In the genomic region with DNA sequence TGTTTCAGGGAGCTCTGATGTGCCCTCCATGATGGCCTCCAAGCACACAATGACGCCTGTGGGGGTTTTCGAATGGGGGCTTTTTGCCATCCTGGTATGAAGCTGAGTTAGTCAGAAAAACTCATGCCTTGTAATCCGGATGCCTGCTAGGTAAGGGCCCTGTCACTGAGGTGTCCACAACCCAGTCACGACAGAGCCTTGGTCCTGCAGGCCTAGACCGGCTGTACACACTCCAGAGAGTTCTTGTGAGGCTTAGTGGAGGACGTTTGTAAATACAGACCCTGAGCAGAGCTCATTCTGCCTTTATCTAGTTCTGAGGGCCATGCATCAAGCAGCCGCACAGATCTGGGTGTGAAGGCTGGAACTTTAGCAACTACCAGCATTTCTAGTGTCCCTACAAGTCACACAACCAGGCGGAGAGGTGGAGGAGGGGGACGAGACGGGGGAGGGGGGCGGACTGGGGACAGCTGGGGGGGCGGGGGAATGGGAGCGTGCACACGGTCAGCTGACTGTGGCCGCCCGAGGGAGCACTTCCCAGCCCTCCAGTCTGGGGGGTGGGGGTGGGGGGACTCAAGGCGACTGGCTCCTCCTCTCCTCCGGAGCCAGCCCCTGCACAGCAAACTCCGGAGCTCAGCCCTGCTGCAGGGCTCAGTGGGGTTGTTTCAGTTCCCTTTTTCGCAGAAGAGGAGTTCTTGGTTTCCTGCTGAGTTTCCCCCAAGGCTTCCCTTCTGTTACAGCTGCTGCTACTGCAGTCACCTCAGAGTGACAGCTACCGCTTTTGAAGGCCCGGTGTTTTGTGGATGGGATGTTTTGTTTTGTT, we compare ENCODE assay signal across 1 mouse cellular context.
TF ChIP-seq lines count a peak whose summit lies in the region.

No protein-coding gene starts in this region.

TF ChIP-seq in CH12.LX, 34 proteins besides CTCF, POLR2A, EP300 and RAD21 (continued from another document):
- no peak for TF ChIP-seq POLR2AphosphoS2 (IDR thresholded peaks at IDR 0.05; ENCODE audit: low read depth, low read length)
- no peak for TF ChIP-seq PAX5 (IDR thresholded peaks at IDR 0.05; ENCODE audit: low read length)
- peak; percentile 98 for TF ChIP-seq TCF12 (IDR thresholded peaks at IDR 0.05; ENCODE audit: low read depth, low read length)
- peak; percentile 48; the same call in 1 of the 2 replicates for TF ChIP-seq JUND (conservative IDR thresholded peaks at IDR 0.05; ENCODE audit: low read depth, low read length)
- TF ChIP-seq GABPA (IDR thresholded peaks at IDR 0.05; ENCODE audit: insufficient replicate concordance, low read depth, low read length): no peak
- TF ChIP-seq MXI1 (IDR thresholded peaks at IDR 0.05; ENCODE audit: low read depth, low read length): peak; percentile 89
